Mouse (Mus musculus) forebrain, embryonic 12.5 days (tissue): ENCODE results near the gene Plxdc1. TPM values are rescaled to one million over a fixed set of nuclear protein-coding genes. Genes with fewer than 3 reads are reported as not detected.

Experiments
- ATAC-seq: fragments of 200-750 bp; cut with Nextera tagmentation; 2 replicates; pipeline ENCODE4 v1.8.0; 2017; ENCODE audit warnings: moderate TSS enrichment; ENCODE audit not compliant: low FRiP score
- H3K27ac ChIP-seq: fragments of 300-500 bp; sonication (generic); 2 replicates; pipeline ENCODE4 v1.5.1; 2016; ENCODE audit warnings: mild to moderate bottlenecking
- H3K27me3 ChIP-seq: fragments of 300-500 bp; sonication (generic); 2 replicates; pipeline ENCODE4 v1.6.1; 2016; ENCODE audit warnings: mild to moderate bottlenecking
- H3K36me3 ChIP-seq: fragments of 300-500 bp; sonication (generic); replicated peaks from 2 replicates; pipeline ENCODE4 v1.6.1; 2016; ENCODE audit warnings: mild to moderate bottlenecking
- H3K4me1 ChIP-seq: fragments of 300-500 bp; sonication (generic); 2 replicates; pipeline ENCODE4 v1.6.1; 2016
- H3K4me2 ChIP-seq: fragments of 300-500 bp; sonication (generic); 2 replicates; pipeline ENCODE4 v1.6.1; 2016; ENCODE audit warnings: mild to moderate bottlenecking, moderate library complexity
- H3K4me3 ChIP-seq: fragments of 300-500 bp; sonication (generic); replicated peaks from 2 replicates; pipeline ENCODE4 v1.5.1; 2016; ENCODE audit warnings: mild to moderate bottlenecking
- H3K9ac ChIP-seq: fragments of 300-500 bp; sonication (generic); 2 replicates; pipeline ENCODE4 v1.6.1; 2016; ENCODE audit warnings: mild to moderate bottlenecking
- H3K9me3 ChIP-seq: fragments of 300-500 bp; sonication (generic); 2 replicates; pipeline ENCODE4 v1.6.1; 2016
- WGBS: fragments of 180-500 bp; shearing (Covaris S2); methylation state at CpG from one replicate; pipeline ENCODE4 v1.1.7; 2016; 5-methylcytosine and 5-hydroxymethylcytosine counted together
- polyA plus RNA-seq: library from polyadenylated mRNA; unstranded; fragments of >200 nt; fragmentation: Nextera tagmentation; extraction: Ambion mirVana; gene quantifications from 2 replicates; pipeline ENCODE4 v1.2.1, GENCODE M21; 2016

The Plxdc1 gene
- polyA plus RNA-seq, 1 experiment from 2014 or later = 0.22 TPM

GRCm38 (mm10) chr11:97945031-97945430, 41.2 kb downstream of the Plxdc1 start:
- no peak overlapping the region for H3K4me3 ChIP-seq
- no peaks in the 10 kb centered on the region for H3K36me3 ChIP-seq
- no peak overlapping the region for H3K4me2 ChIP-seq
- peaks cover 5% of the 10 kb centered on the region for H3K4me1 ChIP-seq
- no peaks in the 10 kb centered on the region for H3K9me3 ChIP-seq
- 86% methylated on average over 10 of the region's 10 CpGs for WGBS
- no peak for ATAC-seq
- no peak overlapping the region for H3K27ac ChIP-seq
- no peak overlapping the region for H3K9ac ChIP-seq
- no peaks in the 10 kb centered on the region for H3K27me3 ChIP-seq

DNA sequence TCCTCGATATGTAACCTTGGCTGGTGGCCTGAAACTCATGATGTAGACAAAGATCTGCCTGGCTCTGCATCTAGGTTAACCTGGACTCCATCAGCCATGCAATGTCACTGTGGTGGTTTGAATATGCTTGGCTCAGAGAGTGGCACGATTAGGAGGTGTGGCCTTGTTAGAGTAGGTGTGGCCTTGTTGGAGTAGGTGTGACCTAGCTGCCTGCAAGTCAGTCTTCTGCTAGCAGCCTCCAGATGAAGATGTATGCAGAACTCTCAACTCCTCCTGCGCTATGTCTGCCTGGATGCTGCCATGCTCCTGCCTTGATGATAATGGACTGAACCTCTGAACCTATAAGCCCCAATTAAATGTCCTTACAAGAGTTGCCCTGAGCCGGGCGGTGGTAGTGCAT, 43.0 kb downstream of the Plxdc1 start:
- Histone ChIP-seq H3K36me3 (no peaks in the 10 kb centered on the region), H3K27ac (no peak overlapping the region), H3K4me2 (no peak overlapping the region), H3K9ac (no peak overlapping the region), H3K9me3 (no peaks in the 10 kb centered on the region), H3K4me1 (no peaks in the 10 kb centered on the region), H3K27me3 (no peaks in the 10 kb centered on the region), H3K4me3 (no peak overlapping the region)
- ATAC-seq = no peak
- WGBS = 88% methylated on average over 5 of the region's 5 CpGs

GRCm38 (mm10) chr11:97942420-97943111, 43.7 kb downstream of the Plxdc1 start:
- 0 out of 2 replicates have a peak, but pooled peaks cover 3% of the 10 kb centered on the region for H3K27me3 ChIP-seq

GRCm38 (mm10) chr11:97937469-97938105, 48.7 kb downstream of the Plxdc1 start:
- 67% methylated on average over 2 of the region's 2 CpGs for WGBS
- Histone ChIP-seq H3K4me2 (no peak overlapping the region), H3K36me3 (no peaks in the 10 kb centered on the region), H3K9ac (no peak overlapping the region), H3K27ac (no peak overlapping the region), H3K9me3 (no peaks in the 10 kb centered on the region), H3K4me3 (no peak overlapping the region), H3K27me3 (peaks cover 3% of the 10 kb centered on the region; the same call in 1 of the 2 replicates), H3K4me1 (no peaks in the 10 kb centered on the region)
- no peak for ATAC-seq

More at GRCm38 (mm10) chr11:97942420-97943111, 43.7 kb downstream of the Plxdc1 start:
- no peaks in the 10 kb centered on the region for H3K36me3 ChIP-seq
- 83% methylated on average over 15 of the region's 15 CpGs for WGBS
- H3K4me2 ChIP-seq = no peak overlapping the region
- ATAC-seq = no peak
- H3K4me3 ChIP-seq = no peak overlapping the region
- H3K4me1 ChIP-seq = no peaks in the 10 kb centered on the region
- no peak overlapping the region for H3K9ac ChIP-seq
- H3K27ac ChIP-seq = no peak overlapping the region
- H3K9me3 ChIP-seq = no peaks in the 10 kb centered on the region

GRCm38 (mm10) chr11:97936758-97937157, 49.5 kb downstream of the Plxdc1 start:
- Histone ChIP-seq H3K27me3 (peaks cover 3% of the 10 kb centered on the region; the same call in 1 of the 2 replicates), H3K36me3 (no peaks in the 10 kb centered on the region), H3K4me2 (no peak overlapping the region), H3K27ac (no peak overlapping the region), H3K9me3 (no peaks in the 10 kb centered on the region), H3K4me1 (no peaks in the 10 kb centered on the region), H3K9ac (no peak overlapping the region), H3K4me3 (no peak overlapping the region)
- WGBS = 22% methylated on average over 3 of the region's 3 CpGs
- no peak for ATAC-seq

GRCm38 (mm10) chr11:97935913-97936575, 50.2 kb downstream of the Plxdc1 start:
- no peak for ATAC-seq
- no peaks in the 10 kb centered on the region for H3K36me3 ChIP-seq
- H3K9ac ChIP-seq = no peak overlapping the region
- WGBS = 60% methylated on average over 4 of the region's 4 CpGs
- no peaks in the 10 kb centered on the region for H3K4me1 ChIP-seq
- H3K4me3 ChIP-seq = no peak overlapping the region
- no peak overlapping the region for H3K27ac ChIP-seq
- H3K27me3 ChIP-seq = peaks cover 3% of the 10 kb centered on the region; the same call in 1 of the 2 replicates
- no peaks in the 10 kb centered on the region for H3K9me3 ChIP-seq
- no peak overlapping the region for H3K4me2 ChIP-seq

GRCm38 (mm10) chr11:97933553-97933952, 52.7 kb downstream of the Plxdc1 start:
- H3K27me3 ChIP-seq = peaks cover 3% of the 10 kb centered on the region; the same call in 1 of the 2 replicates
- no peak overlapping the region for H3K4me3 ChIP-seq
- no peak overlapping the region for H3K9ac ChIP-seq
- ATAC-seq = no peak
- no peak overlapping the region for H3K27ac ChIP-seq
- WGBS = 81% methylated on average over 1 of the region's 1 CpGs
- H3K4me2 ChIP-seq = no peak overlapping the region
- H3K36me3 ChIP-seq = no peaks in the 10 kb centered on the region
- H3K4me1 ChIP-seq = no peaks in the 10 kb centered on the region
- H3K9me3 ChIP-seq = no peaks in the 10 kb centered on the region

DNA sequence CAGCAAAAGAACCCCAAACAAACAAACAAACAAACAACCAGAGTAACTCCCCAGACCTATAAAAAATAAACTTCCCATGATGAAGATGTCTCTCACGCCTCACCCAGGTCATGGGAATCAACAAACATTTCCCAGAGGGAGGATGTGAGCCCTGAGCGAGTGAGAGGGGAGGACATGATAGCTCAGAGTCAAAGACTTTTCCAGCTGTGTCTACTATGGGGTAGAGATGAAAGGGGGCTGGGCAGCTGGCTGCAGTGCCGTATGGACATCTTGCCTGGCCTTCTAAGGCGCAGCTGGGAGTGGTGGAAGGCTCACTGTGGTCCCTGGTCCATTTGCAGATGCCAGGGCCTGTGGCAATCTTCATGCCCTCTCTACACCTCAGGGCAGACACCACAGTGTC, 57.3 kb downstream of the Plxdc1 start:
- Histone ChIP-seq H3K9ac (no peak overlapping the region), H3K4me3 (no peak overlapping the region), H3K27me3 (no peaks in the 10 kb centered on the region; the same call in 1 of the 2 replicates), H3K36me3 (no peaks in the 10 kb centered on the region), H3K4me2 (no peak overlapping the region), H3K27ac (no peak overlapping the region), H3K4me1 (no peaks in the 10 kb centered on the region), H3K9me3 (no peaks in the 10 kb centered on the region)
- no peak for ATAC-seq
- WGBS = 82% methylated on average over 4 of the region's 4 CpGs

DNA sequence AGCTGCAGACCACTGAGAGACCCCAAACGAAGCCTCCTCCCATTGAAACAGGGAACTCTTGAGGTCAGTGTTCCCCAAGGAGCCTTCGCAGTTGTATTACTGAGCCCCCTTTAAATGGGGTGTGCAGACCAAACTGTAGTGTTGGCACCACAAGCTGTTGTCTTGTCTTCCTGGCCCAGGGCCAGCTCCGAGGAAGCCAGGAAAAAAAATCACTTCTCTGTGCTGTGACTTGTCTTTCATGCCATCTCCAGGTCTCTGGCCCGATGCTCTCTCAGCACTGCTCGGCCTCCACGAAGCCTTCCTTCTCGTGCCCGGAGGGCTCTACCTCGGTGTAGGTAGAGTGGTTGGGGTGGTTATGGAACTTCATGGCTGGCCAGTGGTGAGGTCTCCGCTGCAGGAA, 62.0 kb downstream of the Plxdc1 start:
- H3K27me3 ChIP-seq = no peaks in the 10 kb centered on the region
- no peaks in the 10 kb centered on the region for H3K36me3 ChIP-seq
- H3K4me3 ChIP-seq = no peak overlapping the region
- H3K9me3 ChIP-seq = no peaks in the 10 kb centered on the region
- H3K4me1 ChIP-seq = no peaks in the 10 kb centered on the region
- H3K27ac ChIP-seq = no peak overlapping the region
- WGBS = 90% methylated on average over 10 of the region's 10 CpGs
- no peak overlapping the region for H3K9ac ChIP-seq
- H3K4me2 ChIP-seq = no peak overlapping the region
- no peak for ATAC-seq

GRCm38 (mm10) chr11:97923639-97924038, 62.6 kb downstream of the Plxdc1 start:
- no peak overlapping the region for H3K4me3 ChIP-seq
- no peak overlapping the region for H3K4me2 ChIP-seq
- no peak for ATAC-seq
- H3K36me3 ChIP-seq = no peaks in the 10 kb centered on the region
- no peak overlapping the region for H3K9ac ChIP-seq
- 79% methylated on average over 9 of the region's 9 CpGs for WGBS
- H3K27ac ChIP-seq = no peak overlapping the region
- no peaks in the 10 kb centered on the region for H3K4me1 ChIP-seq
- no peaks in the 10 kb centered on the region for H3K9me3 ChIP-seq
- no peaks in the 10 kb centered on the region for H3K27me3 ChIP-seq

DNA sequence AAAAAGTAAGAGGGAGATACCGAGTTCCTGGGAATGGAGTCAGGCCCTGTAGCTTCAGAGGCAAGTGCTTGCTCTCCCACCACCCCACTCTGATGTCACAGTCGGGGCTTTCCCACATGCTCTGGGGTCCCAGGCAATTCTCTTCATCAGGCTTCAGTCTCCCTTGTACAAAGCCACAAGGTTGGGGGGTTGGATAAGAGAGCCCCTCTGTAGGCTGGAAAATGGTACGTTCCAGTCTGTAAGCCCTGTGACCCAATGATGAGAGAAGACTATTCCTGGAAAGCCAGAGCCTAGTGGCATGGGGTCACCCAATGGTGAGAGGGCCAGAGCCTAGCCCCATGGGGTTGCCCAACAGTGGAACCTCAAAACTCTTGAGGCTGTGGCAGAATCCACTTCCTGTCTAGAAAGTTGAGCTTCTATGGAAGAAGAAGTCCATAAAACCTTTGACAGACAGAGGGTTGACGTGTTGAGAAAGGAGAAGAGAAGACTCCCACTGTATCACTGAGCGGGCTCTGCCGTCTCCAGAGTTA, 70.2 kb downstream of the Plxdc1 start:
- no peak for ATAC-seq
- 89% methylated on average over 6 of the region's 6 CpGs for WGBS
- H3K9me3 ChIP-seq = no peaks in the 10 kb centered on the region

GRCm38 (mm10) chr11:97915471-97915870, 70.8 kb downstream of the Plxdc1 start:
- WGBS = 80% methylated on average over 2 of the region's 2 CpGs
- no peak for ATAC-seq
- Histone ChIP-seq H3K9me3 (no peaks in the 10 kb centered on the region), H3K4me2 (no peak overlapping the region), H3K4me1 (peaks cover 10% of the 10 kb centered on the region), H3K4me3 (no peak overlapping the region), H3K27ac (no peak overlapping the region), H3K27me3 (no peaks in the 10 kb centered on the region), H3K36me3 (no peaks in the 10 kb centered on the region), H3K9ac (no peak overlapping the region)

More for the DNA sequence above, 70.2 kb downstream of the Plxdc1 start:
- no peak overlapping the region for H3K4me3 ChIP-seq
- H3K4me1 ChIP-seq = peaks cover 9% of the 10 kb centered on the region
- no peak overlapping the region for H3K4me2 ChIP-seq
- no peak overlapping the region for H3K27ac ChIP-seq
- H3K9ac ChIP-seq = no peak overlapping the region
- no peaks in the 10 kb centered on the region for H3K36me3 ChIP-seq
- H3K27me3 ChIP-seq = no peaks in the 10 kb centered on the region
